Mouse (Mus musculus) hindbrain, embryonic 16.5 days (tissue): ENCODE measurements at regions not wholly inside any gene's neighbourhood (a gene's known extent, or its start where the extent isn't known, plus 50 kb on each side); places are given as distances from the start of the nearest gene placed in this dataset.
A peak's percentile ranks its signal among the peaks of the same experiment; 100 is the strongest.

Experiments used
- ATAC-seq: fragments of 200-750 bp; cut with Nextera tagmentation; 2 replicates; pipeline ENCODE4 v1.8.0; 2017; ENCODE audit warnings: moderate TSS enrichment, moderate library complexity
- H3K27ac ChIP-seq: fragments of 300-500 bp; sonication (generic); 2 replicates; pipeline ENCODE4 v1.5.1; 2014; ENCODE audit warnings: low read depth, mild to moderate bottlenecking, control low read depth, low read length, moderate library complexity
- H3K27me3 ChIP-seq: fragments of 300-500 bp; sonication (generic); replicated peaks from 2 replicates; pipeline ENCODE4 v1.6.1; 2014; ENCODE audit warnings: low read length; ENCODE audit not compliant: control insufficient read depth, insufficient read depth
- H3K36me3 ChIP-seq: fragments of 300-500 bp; sonication (generic); 2 replicates; pipeline ENCODE4 v1.6.1; 2014; ENCODE audit warnings: mild to moderate bottlenecking, low read length, moderate library complexity, mixed read lengths; ENCODE audit not compliant: control insufficient read depth, insufficient read depth
- H3K4me1 ChIP-seq: fragments of 300-500 bp; sonication (generic); 2 replicates; pipeline ENCODE4 v1.6.1; 2014; ENCODE audit warnings: low read depth, low read length; ENCODE audit not compliant: control insufficient read depth, insufficient read depth
- H3K4me2 ChIP-seq: fragments of 300-500 bp; sonication (generic); 2 replicates; pipeline ENCODE4 v1.6.1; 2014; ENCODE audit warnings: mild to moderate bottlenecking, low read length, control low read depth, moderate library complexity
- H3K4me3 ChIP-seq: fragments of 300-500 bp; sonication (generic); 2 replicates; pipeline ENCODE4 v1.5.1; 2014; ENCODE audit warnings: mild to moderate bottlenecking, low read length, control low read depth, moderate library complexity
- H3K9ac ChIP-seq: fragments of 300-500 bp; sonication (generic); 2 replicates; pipeline ENCODE4 v1.6.1; 2014; ENCODE audit warnings: low read depth, mild to moderate bottlenecking, control low read depth, low read length, moderate library complexity
- H3K9me3 ChIP-seq: fragments of 300-500 bp; sonication (generic); 2 replicates; pipeline ENCODE4 v1.6.1; 2014; ENCODE audit warnings: mild to moderate bottlenecking, low read length, moderate library complexity; ENCODE audit not compliant: control insufficient read depth
- WGBS: fragments of 180-500 bp; shearing (Covaris S2); extraction: QIAGEN DNeasy Blood & Tissue Kit; methylation state at CpG from one replicate; pipeline ENCODE4 v1.1.7; 2014; 5-methylcytosine and 5-hydroxymethylcytosine counted together

DNA sequence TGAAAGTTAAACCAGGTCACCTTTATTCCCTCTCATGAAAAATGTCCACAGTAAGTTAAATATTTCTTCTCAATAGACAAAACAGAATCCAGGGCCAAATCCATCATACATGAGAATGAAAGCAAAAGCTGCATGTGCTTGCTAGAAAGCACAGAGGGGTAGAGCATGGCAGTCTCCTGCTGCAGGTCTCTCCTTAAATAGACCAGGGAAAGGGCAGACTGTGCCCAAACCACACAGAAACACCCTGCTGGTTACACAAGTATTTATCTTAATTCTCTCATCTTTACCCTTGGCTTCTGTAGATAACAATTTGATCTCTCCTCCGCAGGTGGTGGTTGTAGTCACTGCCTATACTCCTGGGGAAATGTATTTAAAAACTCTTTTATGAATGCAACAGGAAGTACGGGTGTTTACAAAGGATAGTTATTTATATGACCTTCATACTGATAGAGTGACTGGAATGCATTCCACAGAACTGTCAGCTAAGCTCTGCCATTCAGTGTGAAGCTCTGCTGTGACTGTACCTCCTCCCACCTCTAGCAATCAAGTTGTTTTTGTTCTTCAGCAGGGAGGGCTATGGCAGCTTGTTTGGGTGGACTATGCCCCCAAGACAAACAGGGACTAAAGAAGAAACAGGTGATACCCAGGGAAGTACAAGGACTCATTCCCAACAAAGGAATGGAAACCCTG is 538.4 kb upstream of the Nrsn1 start:
- H3K27me3 ChIP-seq, result no peaks in the 10 kb centered on the region
- no peak for ATAC-seq
- 83% methylated on average over 2 of the region's 2 CpGs for WGBS
- H3K4me3 ChIP-seq, result no peak overlapping the region
- H3K4me2 ChIP-seq, result no peak overlapping the region
- no peaks in the 10 kb centered on the region for H3K4me1 ChIP-seq
- H3K9ac ChIP-seq, result no peak overlapping the region
- no peak overlapping the region for H3K27ac ChIP-seq
- no peaks in the 10 kb centered on the region for H3K36me3 ChIP-seq
- no peaks in the 10 kb centered on the region for H3K9me3 ChIP-seq

DNA sequence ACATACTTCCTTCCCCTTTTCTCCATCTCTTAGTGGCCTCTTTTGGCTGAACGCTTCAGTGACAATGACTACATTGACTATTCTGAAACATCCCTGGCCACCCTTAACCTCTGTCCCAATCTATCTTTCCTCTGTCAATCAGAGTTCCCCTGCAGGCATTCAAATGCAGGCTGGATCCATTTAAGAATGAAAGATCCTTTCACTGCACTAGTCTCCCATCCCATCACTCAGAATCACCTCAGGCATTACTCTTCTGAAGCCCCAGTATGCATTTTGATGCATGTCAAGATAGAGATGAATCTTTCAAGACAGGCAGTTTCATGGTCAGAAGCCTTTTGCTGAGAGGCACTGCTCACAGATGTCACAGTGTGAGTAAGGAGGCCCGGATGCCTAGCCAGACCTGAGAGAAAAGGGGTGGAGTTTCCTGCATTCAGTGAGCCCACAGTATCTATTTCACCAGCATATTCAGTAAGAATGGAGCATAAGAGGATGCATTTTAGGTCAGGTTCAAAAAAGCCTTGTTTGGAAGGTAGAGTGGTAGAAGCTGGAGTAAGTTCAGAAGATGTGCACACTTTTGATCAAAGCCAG is 523.0 kb upstream of the Nrsn1 start:
- H3K4me3 ChIP-seq, result no peak overlapping the region
- H3K4me1 ChIP-seq, result no peaks in the 10 kb centered on the region
- H3K9ac ChIP-seq, result no peak overlapping the region
- H3K4me2 ChIP-seq, result no peak overlapping the region
- 18% methylated on average over 2 of the region's 2 CpGs for WGBS
- H3K27ac ChIP-seq, result no peak overlapping the region
- no peak for ATAC-seq
- no peaks in the 10 kb centered on the region for H3K27me3 ChIP-seq
- H3K36me3 ChIP-seq, result no peaks in the 10 kb centered on the region
- H3K9me3 ChIP-seq, result no peaks in the 10 kb centered on the region

DNA sequence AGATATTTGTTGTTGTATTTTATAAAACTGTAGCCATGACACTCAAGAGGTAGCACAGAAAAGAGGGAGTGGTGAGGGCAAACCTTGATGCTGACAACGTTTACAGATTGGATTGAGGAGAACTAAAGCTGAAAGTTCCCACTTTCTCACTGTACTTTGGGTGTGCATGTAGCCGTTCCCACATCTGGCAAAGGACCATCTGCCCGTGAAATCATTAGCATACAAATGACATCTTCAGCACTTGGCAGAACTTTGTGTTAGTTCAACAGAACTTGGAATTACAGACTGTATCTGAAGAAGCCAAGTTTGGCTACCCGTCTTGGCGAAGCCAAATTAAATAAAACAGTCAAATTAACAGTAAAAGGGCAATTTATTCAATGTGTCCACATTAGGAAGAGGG is 510.9 kb upstream of the Nrsn1 start:
- WGBS, result 68% methylated on average over 5 of the region's 5 CpGs
- H3K27me3 ChIP-seq, result no peaks in the 10 kb centered on the region
- no peak overlapping the region for H3K9ac ChIP-seq
- no peak overlapping the region for H3K4me3 ChIP-seq
- H3K27ac ChIP-seq, result no peak overlapping the region
- no peak overlapping the region for H3K4me2 ChIP-seq
- H3K9me3 ChIP-seq, result no peaks in the 10 kb centered on the region
- no peaks in the 10 kb centered on the region for H3K36me3 ChIP-seq
- no peak for ATAC-seq
- no peaks in the 10 kb centered on the region for H3K4me1 ChIP-seq

DNA sequence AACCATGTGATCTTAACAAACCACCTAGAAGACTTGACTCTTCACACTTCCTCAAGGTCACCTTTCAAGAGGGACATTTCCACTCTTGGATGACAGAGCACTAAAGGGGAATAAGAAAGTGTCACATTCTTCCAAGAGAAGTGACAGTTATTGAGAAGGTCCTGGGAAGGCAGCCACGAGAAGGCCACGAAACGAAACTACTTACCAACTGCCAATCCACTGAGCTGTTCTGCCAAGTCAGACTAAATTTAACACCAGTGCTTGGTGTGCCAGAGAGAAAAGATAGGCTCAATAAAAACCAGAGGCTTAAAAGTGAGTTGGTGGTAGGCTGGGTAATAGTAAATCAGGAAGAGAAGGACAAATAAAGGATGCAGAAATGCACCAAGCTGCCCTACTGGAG is 507.4 kb upstream of the Nrsn1 start:
- WGBS, result 80% methylated on average over 3 of the region's 3 CpGs
- no peaks in the 10 kb centered on the region for H3K4me1 ChIP-seq
- ATAC-seq, result no peak

GRCm38 (mm10) chr13:25774586-25775182 is 504.4 kb upstream of the Nrsn1 start:
- no peaks in the 10 kb centered on the region for H3K4me1 ChIP-seq
- H3K27me3 ChIP-seq, result no peaks in the 10 kb centered on the region
- H3K4me2 ChIP-seq, result no peak overlapping the region
- no peaks in the 10 kb centered on the region for H3K9me3 ChIP-seq
- H3K9ac ChIP-seq, result no peak overlapping the region
- H3K27ac ChIP-seq, result no peak overlapping the region
- ATAC-seq, result peak; percentile 45; the same call in 1 of the 2 replicates
- no peaks in the 10 kb centered on the region for H3K36me3 ChIP-seq
- 39% methylated on average over 2 of the region's 2 CpGs for WGBS
- H3K4me3 ChIP-seq, result no peak overlapping the region

More for the DNA sequence above, 507.4 kb upstream of the Nrsn1 start:
- no peaks in the 10 kb centered on the region for H3K36me3 ChIP-seq
- no peak overlapping the region for H3K4me3 ChIP-seq
- no peak overlapping the region for H3K27ac ChIP-seq
- H3K9me3 ChIP-seq, result no peaks in the 10 kb centered on the region
- H3K27me3 ChIP-seq, result no peaks in the 10 kb centered on the region
- no peak overlapping the region for H3K9ac ChIP-seq
- no peak overlapping the region for H3K4me2 ChIP-seq

- no peak overlapping the region for H3K27ac ChIP-seq
- ATAC-seq, result no peak
Measured at GRCm38 (mm10) chr13:25754515-25755105, 484.3 kb upstream of the Nrsn1 start.

DNA sequence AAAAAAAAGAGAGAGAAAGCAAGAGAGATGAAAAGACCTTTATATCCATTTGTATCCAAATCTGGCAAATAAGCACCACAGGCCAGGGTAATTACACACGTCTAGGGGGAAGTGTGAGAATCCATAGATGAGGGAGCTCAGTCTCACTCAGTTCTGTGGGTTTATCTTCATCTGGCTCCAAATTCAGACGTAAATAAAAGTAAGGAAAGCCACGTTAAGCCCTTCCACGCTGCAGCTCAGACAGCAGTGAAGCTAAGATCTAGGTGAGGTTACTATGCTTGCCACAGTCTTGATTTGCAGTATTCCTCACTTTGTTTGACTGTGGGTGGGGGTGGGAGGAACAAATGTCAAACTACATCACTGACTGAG is 481.1 kb upstream of the Nrsn1 start:
- WGBS, result 24% methylated on average over 4 of the region's 4 CpGs
- H3K27ac ChIP-seq, result no peak overlapping the region

More at GRCm38 (mm10) chr13:25754515-25755105, 484.3 kb upstream of the Nrsn1 start:
- Histone ChIP-seq H3K4me1 (no peaks in the 10 kb centered on the region), H3K27me3 (no peaks in the 10 kb centered on the region), H3K36me3 (no peaks in the 10 kb centered on the region), H3K9me3 (no peaks in the 10 kb centered on the region), H3K9ac (no peak overlapping the region), H3K4me3 (no peak overlapping the region), H3K4me2 (no peak overlapping the region)

GRCm38 (mm10) chr13:25750460-25751408 is 480.4 kb upstream of the Nrsn1 start:
- Histone ChIP-seq H3K4me3 (no peak overlapping the region), H3K9me3 (no peaks in the 10 kb centered on the region), H3K9ac (no peak overlapping the region), H3K4me1 (no peaks in the 10 kb centered on the region), H3K27me3 (no peaks in the 10 kb centered on the region), H3K27ac (no peak overlapping the region), H3K4me2 (no peak overlapping the region), H3K36me3 (no peaks in the 10 kb centered on the region)
- ATAC-seq, result peak; percentile 93
- WGBS, result 14% methylated on average over 8 of the region's 8 CpGs

More for the DNA sequence above, 481.1 kb upstream of the Nrsn1 start:
- Histone ChIP-seq H3K4me3 (no peak overlapping the region), H3K9ac (no peak overlapping the region), H3K4me2 (no peak overlapping the region), H3K4me1 (no peaks in the 10 kb centered on the region), H3K27me3 (no peaks in the 10 kb centered on the region), H3K9me3 (no peaks in the 10 kb centered on the region), H3K36me3 (no peaks in the 10 kb centered on the region)
- peak; percentile 62 for ATAC-seq
